Mouse (Mus musculus) ovary, postnatal 10 days (tissue): Measurements from ENCODE around the gene Ndufv3.

Experiments
- DNase-seq: peaks from one replicate; pipeline ENCODE4 v3.0.0; 2022; ENCODE audit warnings: low spot score

Gene Ndufv3

DNA sequence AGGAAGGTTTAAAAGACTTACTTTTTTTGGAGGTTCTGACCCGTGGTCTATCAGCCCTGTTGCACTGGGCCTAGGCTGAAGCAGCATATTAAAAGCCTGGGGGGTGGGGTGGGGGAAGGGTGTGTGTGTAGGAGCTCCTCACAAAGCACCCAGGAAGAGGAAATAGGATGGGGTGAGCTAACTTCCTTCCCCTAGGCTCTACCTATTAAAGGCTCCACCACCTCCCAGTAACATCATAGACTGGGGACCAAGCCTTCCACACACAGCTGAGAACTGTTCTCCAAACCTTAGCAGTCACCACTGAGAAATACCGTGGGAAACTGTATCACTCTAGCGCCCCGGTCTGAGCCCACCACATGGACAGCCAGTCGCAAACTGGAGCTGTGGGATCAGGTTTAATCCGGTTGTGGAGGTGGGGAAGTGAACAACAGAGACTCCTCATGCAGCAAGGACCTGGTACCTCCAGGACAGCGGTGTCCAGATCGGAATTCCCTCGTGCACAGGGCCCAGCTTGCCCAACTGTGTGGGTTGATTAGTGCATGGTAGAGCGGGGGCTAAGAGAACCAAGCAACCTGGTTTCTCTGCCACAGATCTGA lies 38.1 kb downstream of the Ndufv3 start:
- no peak for DNase-seq

DNA sequence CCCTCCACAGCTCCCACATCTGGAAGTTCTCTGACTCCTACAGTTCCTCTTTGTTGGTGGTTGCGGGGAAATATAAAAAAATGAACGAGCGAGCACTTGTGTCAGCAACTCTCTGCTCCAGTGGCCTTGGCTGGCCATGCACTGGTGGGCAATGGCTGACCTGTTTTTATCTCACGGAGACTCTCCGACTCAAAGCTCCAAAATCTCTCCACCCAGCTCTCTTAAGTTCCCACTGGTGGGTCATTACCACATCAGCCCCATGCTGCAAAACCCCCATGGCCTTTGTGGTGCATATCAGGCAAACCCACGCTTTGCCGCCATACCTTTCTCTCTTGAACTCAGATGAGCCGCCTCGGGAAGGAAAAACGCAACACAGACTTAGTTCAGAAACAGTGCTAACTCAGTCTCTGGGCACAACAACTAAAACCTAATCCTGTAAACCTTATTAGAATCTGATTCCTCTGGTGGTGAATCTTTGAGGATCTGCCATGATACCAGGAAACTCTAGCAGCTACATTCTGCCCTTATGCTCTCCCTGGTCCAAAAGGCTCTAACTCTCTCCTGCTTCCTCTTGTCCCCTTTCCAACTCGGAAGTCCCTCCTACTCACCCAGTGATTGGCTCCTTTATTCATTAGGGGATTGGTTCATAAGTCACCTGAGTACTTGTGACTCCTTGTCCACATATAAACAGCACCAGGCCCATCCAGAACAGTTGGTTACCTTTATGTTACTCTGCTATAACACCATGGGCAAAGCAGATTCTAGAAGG lies 39.3 kb downstream of the Ndufv3 start:
- no peak for DNase-seq

DNA sequence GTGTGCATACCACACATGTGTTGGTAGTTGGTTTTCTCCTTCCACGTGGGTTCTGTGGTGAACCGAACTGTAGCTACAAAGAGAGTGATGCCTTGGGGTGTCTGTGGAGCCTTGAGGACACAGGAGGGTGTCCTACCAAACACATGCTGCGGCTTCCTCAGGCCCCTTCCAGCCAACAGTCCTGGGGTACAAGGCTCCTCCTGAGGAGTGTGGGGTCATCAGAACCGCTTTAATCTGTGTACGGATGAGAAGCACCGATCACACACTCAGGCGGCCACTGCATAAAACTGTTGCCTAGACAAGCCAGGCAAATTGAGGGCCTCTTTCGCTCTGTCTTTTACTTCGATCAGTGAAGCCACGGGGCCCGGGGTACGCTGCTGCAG lies 43.7 kb downstream of the Ndufv3 start:
- DNase-seq = no peak

DNA sequence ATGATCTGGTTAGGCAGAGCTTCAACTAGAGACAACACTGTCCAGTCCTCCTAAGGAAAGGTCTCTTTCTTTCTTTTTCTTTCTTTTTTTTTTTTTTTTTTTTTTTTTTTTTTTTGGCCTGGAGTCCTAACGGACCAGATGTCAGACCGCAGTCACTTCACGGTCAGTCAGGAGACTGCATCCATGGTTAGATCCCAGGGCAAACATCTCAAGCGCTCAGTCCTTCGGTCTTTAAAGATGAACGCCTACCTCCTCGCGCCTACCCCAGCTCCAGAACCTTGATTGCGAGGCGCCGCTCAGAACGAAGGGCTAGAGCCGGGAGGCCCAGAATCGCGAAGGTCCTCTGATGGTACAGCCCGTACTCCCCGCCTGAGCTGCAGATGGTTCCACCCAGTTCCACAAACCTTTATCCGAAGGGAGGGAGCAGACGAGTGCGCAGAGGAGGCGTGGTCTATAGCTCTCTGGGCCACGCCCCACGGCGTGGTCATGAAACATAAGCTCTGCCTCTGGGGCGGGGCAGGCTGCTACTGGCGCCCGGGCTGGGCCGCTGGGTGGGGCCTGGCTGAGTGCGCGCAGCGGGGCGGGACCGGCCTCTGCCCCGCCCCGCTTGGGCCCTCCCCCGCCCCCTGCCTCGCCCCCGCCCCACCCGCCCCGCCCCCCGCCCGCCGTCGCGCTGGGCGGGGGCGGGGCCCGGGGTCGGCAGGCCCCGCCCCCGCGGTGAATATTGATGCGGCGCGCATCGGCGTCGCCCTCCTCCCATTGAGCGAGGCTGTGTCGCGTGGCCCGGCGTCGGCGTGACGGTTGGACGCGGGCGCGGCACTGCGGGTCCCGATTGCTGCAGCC lies 44.3 kb downstream of the Ndufv3 start, which contains the start of gene Pknox1:
TSS of gene Pknox1 (plus strand) at position 720 of the 843 bp plus-strand sequence.
- peak; percentile 89 for DNase-seq

DNA sequence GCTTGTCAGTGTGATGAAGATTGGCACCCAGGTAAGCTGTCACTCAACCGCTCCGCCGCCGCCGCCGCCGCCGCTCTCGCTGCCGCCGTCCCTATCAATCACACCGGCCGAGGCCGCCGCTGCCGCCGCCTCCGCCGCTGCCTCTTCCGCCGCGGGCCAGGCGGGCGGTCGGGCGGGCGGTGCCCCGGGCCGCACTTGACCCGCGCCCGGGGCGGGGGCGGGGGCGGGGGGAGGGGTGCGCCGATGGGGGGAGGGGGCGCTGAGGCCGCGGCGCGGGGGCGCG lies 44.9 kb downstream of the Ndufv3 start:
- no peak for DNase-seq

DNA sequence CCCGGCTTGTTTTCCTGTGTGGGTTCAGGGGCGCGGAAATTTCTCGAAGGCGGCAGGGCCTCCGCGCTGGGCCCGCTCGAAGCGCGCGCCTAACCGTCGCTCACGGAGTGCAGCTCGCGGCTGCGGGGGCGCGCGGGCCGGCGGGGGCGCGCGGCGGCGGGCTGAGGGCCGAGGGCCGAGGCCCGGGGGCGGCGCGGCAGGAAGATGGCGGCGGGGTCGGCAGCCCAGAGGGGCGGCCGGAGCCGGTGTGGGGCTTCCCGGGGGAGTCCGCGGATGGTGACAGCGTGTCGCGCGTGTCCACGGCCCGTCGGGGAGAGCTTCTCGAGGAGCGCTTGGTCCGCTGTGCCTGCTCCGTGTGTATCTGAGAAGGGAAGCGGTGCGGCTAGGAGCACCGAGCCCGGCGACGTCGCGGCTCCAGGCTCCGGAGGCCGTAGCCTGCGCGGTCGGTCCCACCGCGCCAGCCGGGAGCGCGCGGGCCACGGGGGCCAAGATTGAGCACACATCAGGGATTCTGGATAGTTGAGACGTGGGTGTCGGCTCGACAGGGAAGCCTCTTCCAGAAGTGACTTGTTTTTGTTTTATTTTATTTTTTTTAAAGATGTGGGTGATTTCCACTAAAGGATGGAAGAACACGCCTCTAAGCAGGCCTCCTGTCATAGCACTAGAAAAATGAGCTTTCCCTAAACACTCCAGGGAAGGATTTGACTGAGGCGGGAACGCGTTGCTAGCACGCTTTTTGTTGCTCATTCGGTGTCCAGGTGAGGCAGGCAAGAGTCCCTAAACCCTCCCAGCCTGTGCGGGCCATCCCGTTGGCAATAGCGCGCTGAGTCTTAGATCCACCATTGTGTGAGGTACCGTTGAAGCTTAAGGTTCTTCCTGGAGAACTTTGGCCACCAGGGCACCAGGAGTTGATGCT lies 45.5 kb downstream of the Ndufv3 start:
- DNase-seq = peak; percentile 41

DNA sequence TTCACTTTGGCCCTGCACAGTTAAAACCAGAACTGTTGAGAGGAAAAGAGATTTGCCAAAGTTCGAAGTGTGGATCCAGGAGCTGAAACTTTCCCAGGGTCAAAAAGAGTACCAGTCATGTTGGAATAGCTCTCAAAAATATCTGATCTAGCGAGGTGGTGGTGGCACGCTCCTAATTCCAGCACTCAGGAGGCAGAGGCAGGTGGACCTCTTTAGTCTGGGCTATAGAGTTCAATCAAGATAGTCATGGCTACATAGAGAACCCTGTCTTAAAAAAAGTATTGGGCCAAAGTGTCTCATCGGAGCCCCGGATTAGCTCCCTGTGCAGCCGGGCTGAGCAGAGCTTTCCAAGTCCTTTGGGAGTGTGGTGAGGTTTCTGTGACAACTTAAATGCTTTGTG lies 46.4 kb downstream of the Ndufv3 start:
- DNase-seq = no peak

DNA sequence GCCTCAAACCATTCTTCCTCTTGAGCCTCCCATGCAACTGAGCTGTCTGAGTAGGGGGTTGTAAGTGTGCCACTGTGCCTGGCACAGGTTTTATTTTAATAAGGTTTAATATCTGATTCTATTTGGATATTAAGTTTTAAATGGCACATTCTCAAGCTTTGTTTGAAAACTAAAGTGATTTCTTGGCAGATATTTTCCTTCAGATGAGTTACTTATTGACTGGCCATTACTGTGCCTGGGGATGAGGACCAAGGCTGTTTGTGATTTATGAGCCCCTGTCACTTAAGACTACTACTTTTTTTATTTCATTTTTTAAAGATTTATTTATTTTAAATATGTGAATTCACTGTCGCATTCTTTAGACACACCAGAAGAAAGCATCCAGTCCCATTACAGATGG lies 49.8 kb downstream of the Ndufv3 start:
- no peak for DNase-seq

DNA sequence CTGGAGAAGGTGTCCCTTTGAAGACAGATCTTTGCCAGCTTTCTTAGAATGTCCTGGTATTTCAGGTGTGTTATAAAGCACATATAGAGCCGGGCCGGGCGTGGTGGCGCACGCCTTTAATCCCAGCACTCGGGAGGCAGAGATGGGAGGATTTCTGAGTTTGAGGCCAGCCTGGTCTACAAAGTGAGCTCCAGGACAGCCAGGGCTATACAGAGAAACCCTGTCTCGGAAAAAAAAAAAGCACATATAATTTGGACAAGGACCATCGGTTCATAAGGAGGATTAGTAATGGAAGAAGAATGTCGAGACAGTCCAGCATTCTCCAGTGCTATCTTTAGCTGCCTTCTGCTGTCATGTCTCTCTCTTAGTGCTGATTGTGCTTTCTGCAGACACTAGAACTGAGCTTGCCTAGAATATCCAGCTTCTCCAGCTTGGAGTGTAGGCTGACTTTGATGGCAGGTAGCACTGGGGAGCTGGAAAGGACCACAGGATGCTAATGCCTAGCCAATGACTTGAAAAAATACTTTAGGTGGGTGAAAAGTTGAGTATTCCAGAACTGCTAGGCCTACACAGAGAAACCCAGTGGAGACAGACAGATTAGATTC lies 50.5 kb downstream of the Ndufv3 start:
- DNase-seq = no peak

DNA sequence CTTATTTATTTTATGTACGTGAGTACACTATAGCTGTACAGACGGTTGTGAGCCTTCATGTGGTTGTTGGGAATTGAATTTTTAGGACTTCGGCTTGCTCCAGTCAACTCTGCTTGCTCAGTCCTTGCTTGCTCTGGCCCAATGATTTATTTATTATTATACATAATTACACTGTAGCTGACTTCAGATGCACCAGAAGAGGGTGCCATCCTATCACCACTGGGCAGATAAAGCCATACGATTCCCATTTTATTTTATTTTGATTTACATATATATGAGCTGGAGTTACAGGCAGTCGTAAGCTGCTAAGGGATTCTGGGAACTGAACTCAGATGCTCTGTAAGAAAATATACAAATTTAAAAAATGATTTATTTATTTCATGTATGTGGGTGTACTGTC lies 51.8 kb downstream of the Ndufv3 start:
- no peak for DNase-seq

DNA sequence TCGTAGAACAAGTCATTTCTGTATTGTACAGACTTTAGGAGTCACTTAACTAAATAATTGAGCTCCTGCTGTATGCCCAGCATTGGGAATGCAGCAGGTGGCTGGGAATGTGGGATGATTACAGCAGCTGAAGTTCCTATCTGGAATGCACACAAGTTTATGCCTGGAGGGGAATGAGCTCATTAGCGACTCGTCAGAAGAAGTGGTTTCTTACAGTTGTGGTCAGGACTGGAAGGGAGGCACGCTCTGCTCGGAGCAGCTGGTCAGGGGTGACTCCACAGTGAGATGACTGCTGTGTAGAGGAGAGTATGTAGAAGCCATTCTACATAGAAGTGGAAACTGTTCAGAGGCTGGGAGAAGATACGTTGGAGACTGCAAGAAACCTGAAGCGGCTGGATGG lies 54.7 kb downstream of the Ndufv3 start:
- no peak for DNase-seq

DNA sequence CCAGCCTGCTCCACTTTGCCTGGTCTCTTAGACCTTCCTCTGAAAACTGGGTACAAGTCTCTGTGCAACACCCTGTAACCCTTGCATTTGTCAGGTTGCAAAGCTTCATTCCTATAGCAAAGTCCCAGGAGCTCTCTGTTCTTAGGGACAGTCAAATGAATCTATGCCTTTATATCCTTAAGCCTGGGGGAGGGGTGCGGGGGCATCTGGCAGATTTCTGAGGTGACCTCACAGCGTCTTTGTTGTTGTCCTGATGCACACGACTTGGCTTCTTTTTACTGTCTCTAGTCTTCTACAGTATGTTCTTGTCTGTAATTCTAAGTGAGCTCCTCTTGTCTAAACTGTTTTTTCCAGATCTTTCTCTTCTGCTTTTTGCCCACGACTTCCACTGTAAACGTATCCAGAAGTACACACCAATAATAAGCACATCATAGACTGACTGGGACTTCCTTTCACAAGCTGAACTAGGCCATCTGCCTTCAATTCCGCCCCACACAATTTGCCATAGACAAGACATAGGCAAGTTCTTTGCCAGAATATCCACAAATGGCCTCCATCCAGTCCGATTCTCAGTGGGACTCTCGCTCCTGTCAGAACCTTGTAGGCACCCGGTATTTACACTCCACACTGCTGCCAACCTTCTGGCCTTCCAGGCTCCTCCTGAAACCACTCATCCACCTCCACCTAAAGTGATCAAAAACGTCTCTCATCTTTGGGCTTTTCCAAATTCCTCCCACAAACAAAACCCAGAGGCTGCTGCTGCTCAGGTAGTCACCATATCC lies 56.7 kb downstream of the Ndufv3 start:
- DNase-seq = no peak

DNA sequence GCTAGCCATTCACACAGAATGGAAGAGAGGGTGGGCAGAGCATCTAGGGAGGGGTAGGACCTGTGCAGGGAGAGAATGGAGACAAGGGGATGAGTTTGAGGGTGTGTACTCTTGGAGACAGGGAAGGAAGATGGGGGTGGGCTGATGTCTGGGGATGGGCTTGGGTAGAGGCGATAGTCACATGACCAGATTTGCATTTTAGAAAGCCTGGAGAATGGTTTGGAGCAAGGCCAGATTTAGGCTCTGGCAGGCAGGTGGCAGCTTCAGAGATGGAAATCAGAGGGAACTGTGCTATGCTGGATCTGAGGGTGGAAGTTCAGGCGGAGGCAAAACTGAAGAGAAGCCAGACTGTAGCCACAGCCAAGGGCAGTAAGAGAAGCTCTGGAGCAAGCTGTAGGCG lies 60.4 kb downstream of the Ndufv3 start:
- no peak for DNase-seq
